Mouse (Mus musculus) ES-E14 (cell line): Measurements from ENCODE around the gene Mark1.

ENCODE experiments used
- CHD2 ChIP-seq: IDR thresholded peaks from 2 replicates; pipeline ENCODE4 v1.6.1; 2014; ENCODE audit warnings: mild to moderate bottlenecking, low read depth, low read length, inconsistent platforms
- MAFK ChIP-seq: IDR thresholded peaks from 2 replicates; pipeline ENCODE4 v1.6.1; 2014; ENCODE audit warnings: mild to moderate bottlenecking, low read depth, low read length, inconsistent platforms; ENCODE audit not compliant: insufficient read depth
- ZC3H11A ChIP-seq: IDR thresholded peaks from 2 replicates; pipeline ENCODE4 v1.6.1; 2012; ENCODE audit warnings: low read depth, mild to moderate bottlenecking, inconsistent platforms, low read length, borderline replicate concordance
- ZNF384 ChIP-seq: IDR thresholded peaks from 2 replicates; pipeline ENCODE4 v1.6.1; 2012; ENCODE audit warnings: low read depth, low read length, inconsistent platforms

- TF ChIP-seq CHD2 (no peak), ZC3H11A (no peak), MAFK (no peak), ZNF384 (no peak)
Measured at GRCm38 (mm10) chr1:184984723-184985122, 14.6 kb downstream of the Mark1 start.
